Mouse (Mus musculus) v-Abl transformed pro-B cells (cell line): ENCODE data around the gene Peg12.

ENCODE experiments used
- in situ Hi-C, 2 experiments: fragments of 400-800 bp; cut with MboI; formaldehyde crosslinking; loops; one replicate each; pipeline ENCODE4 v1.15.1; 2025; ENCODE audit not compliant: unreplicated experiment in 2 of 2

Peg12 gene

GRCm38 (mm10) chr7:62463878-62464755 is at the start of gene Peg12:
Gene Peg12, minus strand, starts transcription at chr7:62464510.
- in situ Hi-C loops, result no loop called here

- in situ Hi-C loops, result no loop called here
Observed at GRCm38 (mm10) chr7:62486139-62486538, 21.8 kb upstream of the Peg12 start.

- in situ Hi-C loops, result no loop called here
Observed at GRCm38 (mm10) chr7:62463007-62463877, 1.1 kb downstream of the Peg12 start.

GRCm38 (mm10) chr7:62462229-62463006 is 1.9 kb downstream of the Peg12 start:
- in situ Hi-C loops, result no loop called here

GRCm38 (mm10) chr7:62452353-62452752 is 12.0 kb downstream of the Peg12 start:
- in situ Hi-C loops, result no loop called here

GRCm38 (mm10) chr7:62445431-62446165 is 18.7 kb downstream of the Peg12 start:
- in situ Hi-C loops, result no loop called here

- in situ Hi-C loops, result no loop called here
Observed at GRCm38 (mm10) chr7:62436394-62436793, 27.9 kb downstream of the Peg12 start.

- in situ Hi-C loops, result no loop called here
Observed at GRCm38 (mm10) chr7:62433243-62433642, 31.1 kb downstream of the Peg12 start.

GRCm38 (mm10) chr7:62428337-62428736 is 36.0 kb downstream of the Peg12 start:
- in situ Hi-C loops, result no loop called here

- in situ Hi-C loops, result no loop called here
Observed at GRCm38 (mm10) chr7:62423210-62423609, 41.1 kb downstream of the Peg12 start.

- in situ Hi-C loops, result no loop called here
Observed at GRCm38 (mm10) chr7:62420566-62420965, 43.7 kb downstream of the Peg12 start.

- in situ Hi-C loops, result no loop called here
Observed at GRCm38 (mm10) chr7:62419493-62420360, 44.6 kb downstream of the Peg12 start, which contains the start of gene Mkrn3. Gene Mkrn3, minus strand, starts transcription at chr7:62420139.

GRCm38 (mm10) chr7:62419105-62419492 is 45.2 kb downstream of the Peg12 start:
- in situ Hi-C loops, result no loop called here

GRCm38 (mm10) chr7:62418346-62418745 is 46.0 kb downstream of the Peg12 start:
- in situ Hi-C loops, result no loop called here

GRCm38 (mm10) chr7:62416173-62416572 is 48.1 kb downstream of the Peg12 start:
- in situ Hi-C loops, result no loop called here

- in situ Hi-C loops, result no loop called here
Observed at GRCm38 (mm10) chr7:62415222-62415621, 49.1 kb downstream of the Peg12 start.
